Mouse (Mus musculus) megakaryocyte, embryonic 14.5 days (primary cell): ENCODE results near the gene Poc5.

ENCODE experiments used
- FLI1 ChIP-seq: IDR thresholded peaks from 2 replicates; pipeline ENCODE4 v1.6.1; 2012; ENCODE audit warnings: low read length, inconsistent platforms, mixed read lengths
- GATA1 ChIP-seq: IDR thresholded peaks from 3 replicates; pipeline ENCODE4 v1.6.1; 2012; ENCODE audit warnings: mixed read lengths, low read length, inconsistent platforms, borderline replicate concordance

DNA sequence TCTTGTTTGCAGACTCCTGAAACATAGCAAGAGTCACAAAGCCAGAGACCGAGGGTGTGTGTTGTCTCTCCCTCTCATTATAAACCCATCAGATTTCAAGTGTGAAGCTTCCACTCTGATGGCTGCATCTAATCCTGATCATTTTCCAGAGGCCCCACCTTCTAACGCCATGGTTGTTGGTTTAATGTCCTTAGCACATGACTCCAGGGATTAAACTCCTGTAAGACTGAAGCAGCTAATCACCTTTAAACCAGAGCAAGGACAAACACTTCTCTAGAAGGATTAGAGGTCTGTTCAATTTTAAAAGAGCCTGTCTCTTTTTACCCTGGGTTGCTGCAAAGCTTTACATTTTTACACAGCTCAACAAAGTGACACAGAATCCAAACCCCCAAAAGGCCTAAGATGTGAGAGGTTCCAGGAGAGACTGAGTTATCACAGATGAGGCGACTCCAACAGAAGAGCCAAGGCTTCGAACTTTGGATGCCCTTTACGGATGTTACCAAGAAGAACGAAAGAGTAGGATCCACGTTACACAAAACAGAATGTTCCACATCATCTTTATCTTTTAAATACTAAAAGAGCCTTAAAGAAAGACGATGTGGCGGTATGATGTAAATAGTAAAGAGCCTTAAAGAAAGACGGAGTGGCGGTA, 62.2 kb downstream of the Poc5 start:
- TF ChIP-seq GATA1, result no peak
- no peak for TF ChIP-seq FLI1
